Mouse (Mus musculus) cerebellum, adult 8-10 months (tissue): Measurements from ENCODE around the gene Gm4763.
"Not testable (repeated sequence)": the region's sequence is repeated elsewhere in the genome, so short reads cannot be mapped to it uniquely, and the experiment has no call there.

Source experiments
- DNase-seq: peaks from one replicate; pipeline ENCODE4 v3.0.0; 2022

Gene Gm4763

GRCm38 (mm10) chr7:24726808-24727207 lies at the start of gene Gm4763:
TSS of gene Gm4763 (minus strand) at chr7:24726908.
- not testable (repeated sequence) for DNase-seq

- no peak for DNase-seq
Observed at GRCm38 (mm10) chr7:24776145-24776544, 49.4 kb upstream of the Gm4763 start.

GRCm38 (mm10) chr7:24773942-24774535 lies 47.3 kb upstream of the Gm4763 start:
- DNase-seq, result no peak

- DNase-seq, result no peak
Observed at GRCm38 (mm10) chr7:24771361-24771760, 44.7 kb upstream of the Gm4763 start.

- no peak for DNase-seq
Observed at GRCm38 (mm10) chr7:24762574-24762973, 35.9 kb upstream of the Gm4763 start.

GRCm38 (mm10) chr7:24761161-24761560 lies 34.5 kb upstream of the Gm4763 start:
- no peak for DNase-seq

GRCm38 (mm10) chr7:24760211-24760610 lies 33.5 kb upstream of the Gm4763 start, which contains the start of gene Cd177:
TSS of gene Cd177 (minus strand) at chr7:24760311.
- DNase-seq, result no peak

- no peak for DNase-seq
Observed at GRCm38 (mm10) chr7:24758520-24758919, 31.8 kb upstream of the Gm4763 start.

GRCm38 (mm10) chr7:24753476-24753875 lies 26.8 kb upstream of the Gm4763 start:
- no peak for DNase-seq

- no peak for DNase-seq
Observed at GRCm38 (mm10) chr7:24751610-24752009, 24.9 kb upstream of the Gm4763 start.

- DNase-seq, result no peak
Observed at GRCm38 (mm10) chr7:24750695-24751094, 24.0 kb upstream of the Gm4763 start.

GRCm38 (mm10) chr7:24735970-24736670 lies 9.4 kb upstream of the Gm4763 start:
- no peak for DNase-seq

- DNase-seq, result no peak
Observed at GRCm38 (mm10) chr7:24715039-24715438, 11.7 kb downstream of the Gm4763 start.

GRCm38 (mm10) chr7:24708832-24709292 lies 17.8 kb downstream of the Gm4763 start, which contains the start of gene BC049730:
TSS of gene BC049730 (plus strand) at chr7:24709242.
- DNase-seq, result no peak

- not testable (repeated sequence) for DNase-seq
Observed at GRCm38 (mm10) chr7:24702841-24703240, 23.9 kb downstream of the Gm4763 start.

- not testable (repeated sequence) for DNase-seq
Observed at GRCm38 (mm10) chr7:24697891-24698290, 28.8 kb downstream of the Gm4763 start.

- DNase-seq, result not testable (repeated sequence)
Observed at GRCm38 (mm10) chr7:24692693-24693092, 34.0 kb downstream of the Gm4763 start.

GRCm38 (mm10) chr7:24687519-24687918 lies 39.2 kb downstream of the Gm4763 start:
- not testable (repeated sequence) for DNase-seq

- not testable (repeated sequence) for DNase-seq
Observed at GRCm38 (mm10) chr7:24684121-24684520, 42.6 kb downstream of the Gm4763 start.

GRCm38 (mm10) chr7:24676575-24676974 lies 50.1 kb downstream of the Gm4763 start, which contains the start of gene Tex101:
TSS of gene Tex101 (minus strand) at chr7:24676675.
- DNase-seq, result no peak

- DNase-seq, result no peak
Observed at GRCm38 (mm10) chr7:24671944-24672439, 54.7 kb downstream of the Gm4763 start.
